Mouse (Mus musculus): ENCODE measurements around the gene Smap1. TPM values are rescaled to one million over a fixed set of nuclear protein-coding genes. Genes with fewer than 3 reads are reported as not detected.

The Smap1 gene
- polyA plus RNA-seq, 1 experiment from 2014 or later: 17.3 TPM

- WGBS: 77% methylated on average over 15 of the region's 15 CpGs
- no peak overlapping the region for H3K27ac ChIP-seq (ENCODE audit: low read length)
- H3K9me3 ChIP-seq (ENCODE audit: control insufficient read depth, low read length): no peaks in the 10 kb centered on the region
- H3K9ac ChIP-seq (ENCODE audit: low read depth, low read length): no peak overlapping the region
- H3K4me3 ChIP-seq (ENCODE audit: low read length): no peak overlapping the region
- H3K27me3 ChIP-seq (replicated peaks; ENCODE audit: control insufficient read depth, insufficient read depth, low read length): no peaks in the 10 kb centered on the region
- no peaks in the 10 kb centered on the region for H3K36me3 ChIP-seq (ENCODE audit: control insufficient read depth, insufficient read depth, low read length)
- no peaks in the 10 kb centered on the region for H3K4me1 ChIP-seq (ENCODE audit: control insufficient read depth, insufficient read depth, low read length)
- no peak for ATAC-seq
- H3K4me2 ChIP-seq (ENCODE audit: low read depth, low read length): no peak overlapping the region
These were observed 26.9 kb upstream of the Smap1 start for GRCm38 (mm10) chr1:23948778-23949699.

DNA sequence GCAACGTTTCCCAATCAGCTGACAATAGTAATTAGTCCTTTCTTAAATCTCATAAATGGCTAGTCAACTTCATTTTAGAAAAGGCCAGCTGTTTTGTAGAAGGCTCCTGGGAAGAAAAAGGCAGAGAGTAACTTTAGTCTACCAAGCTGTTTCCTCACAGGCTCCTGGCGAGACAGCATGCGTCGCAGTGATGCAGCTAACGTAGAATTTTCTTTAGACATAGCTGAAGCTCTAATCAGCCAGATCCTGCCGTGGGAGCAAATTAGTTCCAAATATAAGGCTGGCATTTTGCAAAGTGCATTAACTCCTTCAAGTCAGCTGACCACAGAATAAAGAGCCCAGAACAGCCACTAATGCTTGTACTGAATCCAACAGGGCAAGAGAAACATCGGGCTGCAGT is 26.2 kb upstream of the Smap1 start:
- Histone ChIP-seq H3K9me3 (ENCODE audit: control insufficient read depth, low read length) (no peaks in the 10 kb centered on the region), H3K36me3 (ENCODE audit: control insufficient read depth, insufficient read depth, low read length) (no peaks in the 10 kb centered on the region), H3K4me2 (ENCODE audit: low read depth, low read length) (no peak overlapping the region), H3K27me3 (replicated peaks; ENCODE audit: control insufficient read depth, insufficient read depth, low read length) (no peaks in the 10 kb centered on the region), H3K4me3 (ENCODE audit: low read length) (no peak overlapping the region), H3K27ac (ENCODE audit: low read length) (no peak overlapping the region), H3K9ac (ENCODE audit: low read depth, low read length) (no peak overlapping the region), H3K4me1 (ENCODE audit: control insufficient read depth, insufficient read depth, low read length) (no peaks in the 10 kb centered on the region)
- ATAC-seq: no peak
- 67% methylated on average over 7 of the region's 7 CpGs for WGBS

DNA sequence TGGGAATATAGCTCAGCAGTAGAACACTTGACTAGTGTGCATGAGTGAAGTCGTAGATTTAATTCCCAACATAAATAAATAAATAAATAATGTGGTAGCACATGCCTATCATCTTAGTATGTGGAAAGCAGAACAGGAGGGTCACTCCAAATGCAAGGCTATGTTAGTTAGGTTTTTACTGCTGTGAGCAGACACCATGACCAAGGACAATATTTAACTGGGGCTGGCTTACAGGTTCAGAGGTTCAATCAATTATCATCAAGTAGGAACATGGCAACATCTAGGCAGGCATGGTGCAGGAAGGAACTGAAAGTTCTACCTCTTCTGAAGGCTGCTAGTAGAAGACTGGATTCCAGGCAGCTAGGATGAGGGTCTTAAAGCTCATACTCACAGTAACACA is 22.0 kb upstream of the Smap1 start:
- no peaks in the 10 kb centered on the region for H3K4me1 ChIP-seq (ENCODE audit: control insufficient read depth, insufficient read depth, low read length)
- ATAC-seq: no peak
- H3K4me3 ChIP-seq (ENCODE audit: low read length): no peak overlapping the region
- no peaks in the 10 kb centered on the region for H3K27me3 ChIP-seq (replicated peaks; ENCODE audit: control insufficient read depth, insufficient read depth, low read length)
- no peaks in the 10 kb centered on the region for H3K36me3 ChIP-seq (ENCODE audit: control insufficient read depth, insufficient read depth, low read length)
- WGBS: 79% methylated on average over 1 of the region's 1 CpGs
- H3K9ac ChIP-seq (ENCODE audit: low read depth, low read length): no peak overlapping the region
- no peak overlapping the region for H3K4me2 ChIP-seq (ENCODE audit: low read depth, low read length)
- no peaks in the 10 kb centered on the region for H3K9me3 ChIP-seq (ENCODE audit: control insufficient read depth, low read length)
- no peak overlapping the region for H3K27ac ChIP-seq (ENCODE audit: low read length)

GRCm38 (mm10) chr1:23943146-23943940 is 21.2 kb upstream of the Smap1 start:
- WGBS: 72% methylated on average over 3 of the region's 3 CpGs
- ATAC-seq: no peak
- Histone ChIP-seq H3K9ac (ENCODE audit: low read depth, low read length) (no peak overlapping the region), H3K4me2 (ENCODE audit: low read depth, low read length) (no peak overlapping the region), H3K9me3 (ENCODE audit: control insufficient read depth, low read length) (no peaks in the 10 kb centered on the region), H3K4me3 (ENCODE audit: low read length) (no peak overlapping the region), H3K27me3 (replicated peaks; ENCODE audit: control insufficient read depth, insufficient read depth, low read length) (no peaks in the 10 kb centered on the region), H3K36me3 (ENCODE audit: control insufficient read depth, insufficient read depth, low read length) (no peaks in the 10 kb centered on the region), H3K27ac (ENCODE audit: low read length) (no peak overlapping the region), H3K4me1 (ENCODE audit: control insufficient read depth, insufficient read depth, low read length) (no peaks in the 10 kb centered on the region)

- no peak overlapping the region for H3K4me3 ChIP-seq (ENCODE audit: low read length)
- no peaks in the 10 kb centered on the region for H3K27me3 ChIP-seq (replicated peaks; ENCODE audit: control insufficient read depth, insufficient read depth, low read length)
- no peaks in the 10 kb centered on the region for H3K36me3 ChIP-seq (ENCODE audit: control insufficient read depth, insufficient read depth, low read length)
- H3K9me3 ChIP-seq (ENCODE audit: control insufficient read depth, low read length): no peaks in the 10 kb centered on the region
- no peak for ATAC-seq
- no peak overlapping the region for H3K27ac ChIP-seq (ENCODE audit: low read length)
- H3K9ac ChIP-seq (ENCODE audit: low read depth, low read length): no peak overlapping the region
- whole genome bisulfite sequencing: 35% methylated on average over 4 of the region's 4 CpGs
- no peaks in the 10 kb centered on the region for H3K4me1 ChIP-seq (ENCODE audit: control insufficient read depth, insufficient read depth, low read length)
- no peak overlapping the region for H3K4me2 ChIP-seq (ENCODE audit: low read depth, low read length)
These were observed 13.3 kb upstream of the Smap1 start for GRCm38 (mm10) chr1:23935408-23935762.

- H3K27me3 ChIP-seq (replicated peaks; ENCODE audit: control insufficient read depth, insufficient read depth, low read length): no peaks in the 10 kb centered on the region
- no peaks in the 10 kb centered on the region for H3K4me1 ChIP-seq (ENCODE audit: control insufficient read depth, insufficient read depth, low read length)
- H3K9ac ChIP-seq (ENCODE audit: low read depth, low read length): no peak overlapping the region
- H3K4me3 ChIP-seq (ENCODE audit: low read length): no peak overlapping the region
- WGBS: 50% methylated on average over 8 of the region's 8 CpGs
- no peak overlapping the region for H3K4me2 ChIP-seq (ENCODE audit: low read depth, low read length)
- H3K36me3 ChIP-seq (ENCODE audit: control insufficient read depth, insufficient read depth, low read length): no peaks in the 10 kb centered on the region
- H3K9me3 ChIP-seq (ENCODE audit: control insufficient read depth, low read length): no peaks in the 10 kb centered on the region
- no peak for ATAC-seq
- H3K27ac ChIP-seq (ENCODE audit: low read length): no peak overlapping the region
These were observed 12.7 kb upstream of the Smap1 start for GRCm38 (mm10) chr1:23934669-23935407.

GRCm38 (mm10) chr1:23929410-23929809 is 7.3 kb upstream of the Smap1 start:
- Histone ChIP-seq H3K4me1 (ENCODE audit: control insufficient read depth, insufficient read depth, low read length) (no peaks in the 10 kb centered on the region), H3K4me2 (ENCODE audit: low read depth, low read length) (no peak overlapping the region), H3K27ac (ENCODE audit: low read length) (no peak overlapping the region), H3K36me3 (ENCODE audit: control insufficient read depth, insufficient read depth, low read length) (no peaks in the 10 kb centered on the region), H3K4me3 (ENCODE audit: low read length) (no peak overlapping the region), H3K9me3 (ENCODE audit: control insufficient read depth, low read length) (no peaks in the 10 kb centered on the region), H3K27me3 (replicated peaks; ENCODE audit: control insufficient read depth, insufficient read depth, low read length) (no peaks in the 10 kb centered on the region), H3K9ac (ENCODE audit: low read depth, low read length) (no peak overlapping the region)
- WGBS: 84% methylated on average over 6 of the region's 6 CpGs
- no peak for ATAC-seq

GRCm38 (mm10) chr1:23928371-23928770 is 6.3 kb upstream of the Smap1 start:
- Histone ChIP-seq H3K4me2 (ENCODE audit: low read depth, low read length) (no peak overlapping the region), H3K27me3 (replicated peaks; ENCODE audit: control insufficient read depth, insufficient read depth, low read length) (no peaks in the 10 kb centered on the region), H3K4me3 (ENCODE audit: low read length) (no peak overlapping the region), H3K36me3 (ENCODE audit: control insufficient read depth, insufficient read depth, low read length) (no peaks in the 10 kb centered on the region), H3K4me1 (ENCODE audit: control insufficient read depth, insufficient read depth, low read length) (no peaks in the 10 kb centered on the region), H3K9ac (ENCODE audit: low read depth, low read length) (no peak overlapping the region), H3K9me3 (ENCODE audit: control insufficient read depth, low read length) (no peaks in the 10 kb centered on the region), H3K27ac (ENCODE audit: low read length) (no peak overlapping the region)
- WGBS: 81% methylated on average over 3 of the region's 3 CpGs
- ATAC-seq: no peak

Measured in intestine, embryonic 16.5 days (tissue).